Mouse (Mus musculus) thymus, postnatal 14 days (tissue): ENCODE data around the gene Adamts3.

Experiments
- DNase-seq: peaks from one replicate; pipeline ENCODE4 v3.0.0; 2021

Adamts3 gene

GRCm38 (mm10) chr5:89814552-89814951 lies 68.6 kb downstream of the Adamts3 start:
- no peak for DNase-seq

DNA sequence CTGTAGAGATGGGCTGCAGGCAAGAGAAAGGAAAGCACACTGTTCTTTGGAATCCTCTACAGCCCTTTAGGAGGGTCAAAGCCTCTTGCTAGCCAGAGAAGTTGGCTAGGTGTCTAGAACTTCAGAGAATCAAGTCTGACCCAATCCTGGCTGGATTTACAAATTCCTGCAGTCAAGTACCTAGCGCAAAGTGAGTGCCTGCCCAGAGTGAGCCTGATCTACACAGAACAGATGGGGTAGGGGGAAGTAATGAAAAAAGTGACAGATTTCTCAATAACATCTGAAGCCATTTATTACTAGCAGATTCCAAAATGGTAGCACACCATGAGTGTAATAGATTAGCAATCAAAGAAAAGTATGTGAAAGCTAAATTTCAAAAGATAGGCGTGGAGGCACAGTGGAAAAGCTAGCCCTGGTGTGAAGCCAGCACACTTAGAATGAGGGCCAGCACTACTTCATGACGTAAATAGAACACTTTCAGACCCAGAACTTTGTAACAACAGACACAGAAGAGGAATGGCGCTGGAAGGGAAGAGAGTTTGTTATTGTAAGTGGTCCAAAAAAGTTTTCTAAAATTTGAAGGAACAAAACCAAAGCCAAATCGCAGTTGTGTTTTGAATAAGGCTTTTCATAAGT lies 82.8 kb downstream of the Adamts3 start:
- no peak for DNase-seq

GRCm38 (mm10) chr5:89793706-89794105 lies 89.4 kb downstream of the Adamts3 start:
- no peak for DNase-seq

DNA sequence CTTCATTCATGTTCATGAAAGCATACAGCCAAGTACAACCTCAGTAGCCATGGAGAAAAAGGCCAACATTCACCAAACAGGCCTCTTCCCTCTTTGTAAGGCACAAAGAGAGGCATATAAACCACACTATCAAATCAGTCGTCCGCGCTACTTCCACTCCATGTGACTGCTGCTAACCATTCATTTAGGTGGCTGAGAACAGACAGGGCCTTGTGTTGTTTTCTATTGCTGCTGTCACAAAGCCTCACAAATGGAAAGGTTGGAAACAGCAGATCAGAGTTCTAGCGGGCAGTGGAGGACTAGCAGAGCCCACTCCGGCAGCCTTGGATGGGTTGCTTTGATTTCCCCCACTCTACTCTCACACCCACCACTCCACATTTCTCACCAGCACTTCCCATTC lies 98.5 kb downstream of the Adamts3 start:
- no peak for DNase-seq

- DNase-seq = no peak
Observed at GRCm38 (mm10) chr5:89779823-89780222, 103.3 kb downstream of the Adamts3 start.

- no peak for DNase-seq
Observed at GRCm38 (mm10) chr5:89778610-89779009, 104.5 kb downstream of the Adamts3 start.

DNA sequence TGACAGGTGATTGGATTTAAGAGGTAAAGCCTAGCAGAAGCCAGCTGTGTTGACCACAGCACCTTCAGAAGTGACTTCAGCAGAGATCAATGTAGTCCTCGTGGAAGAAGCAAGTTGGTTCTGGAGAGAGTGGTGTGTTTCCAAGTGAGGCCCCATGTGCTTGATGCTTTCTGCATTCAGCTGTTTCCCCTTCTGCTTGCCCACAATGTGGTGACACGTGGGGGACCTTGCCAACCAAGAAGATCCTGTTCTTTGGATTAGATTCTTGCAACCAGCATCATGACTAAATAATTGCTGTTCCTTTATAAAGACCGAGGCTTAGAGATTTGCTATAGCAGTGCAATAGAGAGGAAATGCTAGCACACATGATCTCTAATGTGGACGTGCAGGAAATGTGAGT lies 105.7 kb downstream of the Adamts3 start:
- no peak for DNase-seq

GRCm38 (mm10) chr5:89770655-89771355 lies 112.3 kb downstream of the Adamts3 start:
- DNase-seq = no peak

- no peak for DNase-seq
Observed at GRCm38 (mm10) chr5:89763189-89764187, 119.6 kb downstream of the Adamts3 start.

- DNase-seq = no peak
Observed at GRCm38 (mm10) chr5:89760368-89760767, 122.8 kb downstream of the Adamts3 start.

- DNase-seq = no peak
Observed at GRCm38 (mm10) chr5:89751836-89752235, 131.3 kb downstream of the Adamts3 start.

DNA sequence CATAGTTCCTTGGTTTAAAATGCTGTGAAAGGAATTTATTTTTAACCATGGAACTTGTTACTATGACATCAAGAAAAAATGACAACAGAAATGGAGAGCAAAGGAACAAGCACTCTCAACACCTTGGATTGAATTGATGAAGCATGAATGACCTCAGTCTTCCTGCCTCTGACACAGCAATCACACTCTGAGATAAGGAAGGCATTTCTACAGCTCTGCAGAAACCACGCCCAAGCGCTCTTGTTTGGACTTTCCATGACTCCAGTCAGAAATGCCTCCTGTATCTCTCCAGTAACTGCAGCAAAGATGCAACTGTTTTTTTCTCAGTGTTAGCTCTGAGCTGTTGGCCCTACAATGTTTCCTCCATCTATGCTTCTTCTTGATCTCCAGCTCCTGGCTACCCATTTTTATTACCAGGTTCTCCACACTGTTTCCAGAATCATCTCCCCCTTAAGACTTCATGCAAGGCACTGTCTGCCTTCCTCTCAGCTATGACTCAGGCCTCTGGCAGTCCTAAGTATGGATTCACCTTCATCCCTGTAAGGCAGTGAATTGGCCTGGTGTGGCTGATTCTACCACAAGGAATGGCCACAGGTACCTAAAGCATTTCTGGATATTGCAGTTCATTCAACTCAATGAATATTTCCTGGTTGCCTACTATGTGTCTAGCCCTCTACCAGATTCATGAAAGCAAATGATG lies 134.8 kb downstream of the Adamts3 start:
- no peak for DNase-seq

DNA sequence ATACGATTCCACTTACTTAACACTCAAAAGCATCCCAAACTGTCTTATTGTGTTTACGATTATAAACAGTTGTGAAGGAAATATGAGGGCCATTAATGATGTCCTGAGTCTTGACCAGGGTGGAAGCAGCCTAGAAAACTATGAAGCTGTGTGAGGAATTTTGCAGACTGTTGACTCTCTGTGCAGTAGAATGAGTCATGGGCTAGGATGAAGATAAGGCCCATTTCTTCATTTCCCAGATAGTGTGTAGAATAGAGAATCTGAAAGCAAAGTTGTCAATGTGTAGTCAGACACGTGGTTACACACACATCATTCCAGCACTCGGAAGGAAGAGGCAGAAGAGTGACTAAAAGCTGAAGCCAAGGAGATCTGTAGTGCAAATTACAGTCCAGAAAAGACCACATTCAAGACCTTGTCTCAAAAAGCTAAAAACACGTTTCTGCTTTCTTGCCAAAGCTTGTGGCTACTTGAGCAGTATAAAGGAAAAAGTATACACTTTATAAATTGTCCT lies 135.9 kb downstream of the Adamts3 start:
- no peak for DNase-seq

DNA sequence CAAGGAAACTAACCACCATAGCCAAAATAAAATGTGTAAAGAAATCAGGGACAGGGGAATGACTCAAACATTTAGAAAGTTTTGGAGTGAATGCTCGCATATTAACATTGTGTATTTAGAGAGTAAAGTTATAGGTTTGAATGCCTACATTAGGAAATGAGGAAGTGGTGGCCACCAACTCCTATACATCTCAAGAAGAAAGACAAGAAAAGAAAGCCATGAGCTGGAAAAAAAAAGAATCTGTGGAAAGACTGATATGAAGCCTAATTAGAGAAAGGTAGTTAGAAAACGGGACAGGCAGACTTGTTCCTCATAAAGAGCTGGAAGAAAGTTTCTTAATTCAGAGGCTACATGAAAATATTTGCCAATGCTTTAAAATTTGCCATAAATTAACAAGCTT lies 138.0 kb downstream of the Adamts3 start:
- DNase-seq = no peak

DNA sequence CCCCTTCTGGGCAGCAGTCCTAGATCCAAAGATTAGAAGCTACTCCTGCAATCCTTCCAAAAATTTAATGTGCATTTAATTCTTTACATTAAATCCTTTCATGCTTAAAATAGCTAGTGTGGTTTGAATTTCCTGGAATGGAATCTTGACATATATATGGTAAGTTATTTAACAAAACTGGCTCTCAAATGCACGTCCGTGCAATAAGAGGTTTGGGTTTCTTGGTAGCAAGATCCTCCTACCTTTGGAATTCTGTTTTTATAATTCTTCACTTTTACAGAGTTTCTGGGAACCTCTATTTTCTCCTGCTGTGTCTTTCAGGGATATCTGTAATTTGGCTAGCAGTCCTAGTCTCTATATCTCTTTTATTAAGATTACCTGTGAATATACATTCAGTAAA lies 148.4 kb downstream of the Adamts3 start:
- DNase-seq = no peak

- DNase-seq = no peak
Observed at GRCm38 (mm10) chr5:89730411-89730810, 152.7 kb downstream of the Adamts3 start.

DNA sequence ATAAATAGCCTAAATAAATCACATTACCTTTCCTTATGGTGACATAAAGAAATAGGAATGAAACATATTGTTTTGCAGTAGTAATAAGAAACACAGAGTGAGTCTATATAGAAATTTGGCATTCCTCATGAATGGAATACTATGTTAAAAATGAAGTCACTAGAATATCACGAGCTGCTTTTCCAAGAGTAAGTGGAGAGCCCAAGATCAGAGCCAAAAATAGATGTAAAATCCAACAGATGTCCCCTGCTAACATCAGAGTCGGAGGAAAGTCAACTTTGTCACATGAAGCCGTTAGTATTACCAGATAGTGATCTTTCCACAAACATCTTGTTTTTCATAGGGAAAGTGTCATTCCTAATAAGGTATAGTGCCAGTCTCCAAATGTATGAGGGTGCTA lies 155.0 kb downstream of the Adamts3 start:
- DNase-seq = no peak

GRCm38 (mm10) chr5:89727497-89728057 lies 155.6 kb downstream of the Adamts3 start:
- DNase-seq = no peak

- no peak for DNase-seq
Observed at GRCm38 (mm10) chr5:89714552-89714951, 168.6 kb downstream of the Adamts3 start.

DNA sequence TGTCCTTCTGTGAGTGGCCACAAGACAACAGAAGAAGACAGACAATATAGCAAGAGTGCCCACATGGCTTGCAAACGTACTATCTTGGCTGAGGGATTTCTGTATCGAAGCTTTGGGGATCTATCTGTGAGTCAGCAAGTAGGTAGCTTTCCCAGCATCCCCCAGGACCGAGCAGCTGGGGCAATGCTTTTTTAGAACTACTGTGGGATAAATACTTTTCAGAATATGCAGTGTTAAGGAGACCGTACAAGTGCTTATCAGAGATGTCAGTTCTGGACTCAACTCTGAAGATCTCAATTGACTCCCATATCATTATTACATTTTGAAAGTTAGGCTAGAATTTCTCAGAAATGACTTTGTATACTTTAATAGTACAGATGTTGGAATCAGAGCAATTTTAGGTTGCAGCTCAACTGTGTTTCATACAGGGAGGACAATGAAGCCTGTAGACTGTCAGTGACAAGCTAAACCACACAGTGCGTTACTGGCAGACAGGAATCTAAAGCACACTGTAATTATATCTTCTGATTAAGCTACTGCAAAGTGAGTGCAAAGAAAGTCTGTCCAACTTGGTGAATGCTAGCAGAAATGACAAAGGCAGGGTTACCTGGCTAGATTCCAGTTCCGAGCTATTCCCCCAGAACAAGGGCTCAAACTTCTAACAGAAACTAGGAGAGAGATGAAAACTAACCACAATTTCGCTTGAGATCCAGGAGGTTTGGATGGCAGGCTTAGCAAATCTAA lies 171.8 kb downstream of the Adamts3 start:
- no peak for DNase-seq

GRCm38 (mm10) chr5:89709459-89709858 lies 173.7 kb downstream of the Adamts3 start:
- DNase-seq = no peak

- no peak for DNase-seq
Observed at GRCm38 (mm10) chr5:89704264-89704663, 178.9 kb downstream of the Adamts3 start.
